Mouse (Mus musculus): ENCODE measurements at regions not wholly inside any gene's neighbourhood (a gene's known extent, or its start where the extent isn't known, plus 50 kb on each side); places are given as distances from the start of the nearest gene placed in this dataset.

DNA sequence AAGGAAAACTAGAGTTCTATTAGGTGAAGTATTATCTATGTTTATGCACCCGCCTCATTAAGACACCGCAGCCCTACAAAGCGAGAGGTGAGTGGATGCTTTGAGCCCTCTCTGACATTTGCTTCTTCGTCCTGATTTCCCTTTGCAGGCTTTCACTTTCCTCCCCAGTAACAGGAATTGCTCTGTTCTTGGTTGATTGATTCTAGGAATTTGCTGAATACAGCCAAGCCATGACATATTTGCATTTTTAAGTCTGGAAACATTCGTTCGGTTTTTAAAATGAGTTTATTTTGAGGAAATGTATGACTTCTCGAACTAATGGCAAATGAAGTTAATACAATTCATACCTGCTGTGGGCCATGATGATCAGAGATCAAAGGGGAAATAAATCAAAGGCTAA is 246.5 kb upstream of the Prkcq start:
- WGBS, result 74% methylated on average over 7 of the region's 7 CpGs
- ATAC-seq (replicated peaks; ENCODE audit: low FRiP score), result no peak

DNA sequence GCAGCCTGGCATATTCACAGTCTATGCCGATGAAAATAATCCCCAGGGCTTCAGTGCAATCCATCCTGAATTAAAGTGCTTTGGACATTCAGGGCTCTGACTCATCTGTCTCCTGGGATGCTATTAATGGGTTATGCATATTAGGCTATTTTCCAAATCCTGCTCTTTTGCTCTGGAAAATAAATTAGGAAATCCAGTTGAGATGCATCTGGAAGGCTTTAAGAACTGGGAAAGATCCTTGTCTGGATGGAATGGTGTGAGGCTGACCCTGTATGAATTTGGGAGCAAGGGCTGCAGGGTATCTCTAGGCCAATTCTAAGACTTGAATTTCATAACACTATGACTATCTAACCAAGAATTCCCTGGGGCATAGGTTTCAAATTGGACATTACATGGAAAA is 234.5 kb upstream of the Prkcq start:
- no peak overlapping the region for H3K4me2 ChIP-seq
- H3K4me1 ChIP-seq (replicated peaks; ENCODE audit: control insufficient read depth, insufficient read depth, low read length), result no peaks in the 10 kb centered on the region
- no peaks in the 10 kb centered on the region for H3K9me3 ChIP-seq (ENCODE audit: control insufficient read depth, low read length)
- WGBS, result 87% methylated on average over 1 of the region's 1 CpGs
- no peaks in the 10 kb centered on the region for H3K36me3 ChIP-seq (ENCODE audit: control insufficient read depth, insufficient read depth, low read length)
- ATAC-seq (replicated peaks; ENCODE audit: low FRiP score), result no peak
- H3K9ac ChIP-seq (ENCODE audit: low read depth, low read length), result no peak overlapping the region
- no peak for DNase-seq (ENCODE audit: low spot score)
- H3K27me3 ChIP-seq (replicated peaks; ENCODE audit: control insufficient read depth, insufficient read depth, low read length), result no peaks in the 10 kb centered on the region
- H3K27ac ChIP-seq (ENCODE audit: low read depth, low read length), result no peak overlapping the region
- no peak overlapping the region for H3K4me3 ChIP-seq (ENCODE audit: low read depth, low read length)

More for the DNA sequence above, 246.5 kb upstream of the Prkcq start:
- no peaks in the 10 kb centered on the region for H3K4me1 ChIP-seq (replicated peaks; ENCODE audit: control insufficient read depth, insufficient read depth, low read length)
- no peaks in the 10 kb centered on the region for H3K9me3 ChIP-seq (ENCODE audit: control insufficient read depth, low read length)
- no peak overlapping the region for H3K4me2 ChIP-seq
- H3K36me3 ChIP-seq (ENCODE audit: control insufficient read depth, insufficient read depth, low read length), result no peaks in the 10 kb centered on the region
- no peaks in the 10 kb centered on the region for H3K27me3 ChIP-seq (replicated peaks; ENCODE audit: control insufficient read depth, insufficient read depth, low read length)
- DNase-seq (ENCODE audit: low spot score), result no peak
- H3K9ac ChIP-seq (ENCODE audit: low read depth, low read length), result no peak overlapping the region
- no peak overlapping the region for H3K27ac ChIP-seq (ENCODE audit: low read depth, low read length)
- H3K4me3 ChIP-seq (ENCODE audit: low read depth, low read length), result no peak overlapping the region

DNA sequence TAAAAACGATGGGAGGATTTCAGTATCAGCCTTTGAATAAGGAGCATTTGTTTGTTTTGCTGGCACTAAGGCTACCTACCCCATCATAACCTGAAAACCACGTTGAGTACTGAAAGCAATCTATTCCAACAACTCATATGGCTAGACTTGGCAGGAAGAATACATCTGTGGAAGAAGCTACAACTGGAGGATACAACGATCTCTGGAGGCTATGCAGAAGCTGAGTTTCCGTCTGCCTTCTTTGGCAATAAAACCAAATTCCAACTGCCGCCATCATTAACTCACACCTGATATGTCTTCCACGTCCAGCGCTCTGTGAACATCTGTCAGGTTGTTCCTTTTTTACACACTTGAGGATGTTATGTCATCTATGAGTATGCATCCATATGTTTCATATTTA is 206.7 kb upstream of the Prkcq start:
- Histone ChIP-seq H3K4me2 (no peak overlapping the region), H3K27me3 (replicated peaks; ENCODE audit: control insufficient read depth, insufficient read depth, low read length) (no peaks in the 10 kb centered on the region), H3K9me3 (ENCODE audit: control insufficient read depth, low read length) (no peaks in the 10 kb centered on the region), H3K4me1 (replicated peaks; ENCODE audit: control insufficient read depth, insufficient read depth, low read length) (no peaks in the 10 kb centered on the region), H3K36me3 (ENCODE audit: control insufficient read depth, insufficient read depth, low read length) (no peaks in the 10 kb centered on the region), H3K27ac (ENCODE audit: low read depth, low read length) (no peak overlapping the region), H3K9ac (ENCODE audit: low read depth, low read length) (no peak overlapping the region), H3K4me3 (ENCODE audit: low read depth, low read length) (no peak overlapping the region)
- DNase-seq (ENCODE audit: low spot score) (no peak), ATAC-seq (replicated peaks; ENCODE audit: low FRiP score) (no peak)
- WGBS, result 78% methylated on average over 7 of the region's 7 CpGs

DNA sequence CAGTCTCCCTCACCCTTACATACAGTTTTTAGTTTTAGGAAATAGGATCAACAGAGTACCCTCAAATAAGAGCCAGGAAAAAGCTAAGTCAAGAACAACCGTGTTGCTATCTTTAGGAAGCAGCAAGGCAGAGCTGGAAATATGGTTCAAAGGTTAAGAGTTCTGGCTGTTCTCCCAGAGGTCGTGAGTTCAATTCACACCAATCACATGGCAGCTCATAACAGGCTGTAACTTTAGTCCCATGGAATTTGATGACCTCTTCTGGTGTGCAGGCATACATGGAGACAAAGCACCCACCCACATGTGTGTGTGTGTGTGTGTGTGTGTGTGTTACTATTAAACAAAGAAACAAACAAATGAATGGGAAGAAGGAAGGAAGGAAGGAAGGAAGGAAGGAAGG is 205.0 kb upstream of the Prkcq start:
- H3K36me3 ChIP-seq (ENCODE audit: control insufficient read depth, insufficient read depth, low read length), result no peaks in the 10 kb centered on the region
- no peak for ATAC-seq (replicated peaks; ENCODE audit: low FRiP score)
- no peak for DNase-seq (ENCODE audit: low spot score)
- no peak overlapping the region for H3K4me3 ChIP-seq (ENCODE audit: low read depth, low read length)
- H3K9me3 ChIP-seq (ENCODE audit: control insufficient read depth, low read length), result no peaks in the 10 kb centered on the region
- H3K27ac ChIP-seq (ENCODE audit: low read depth, low read length), result no peak overlapping the region
- H3K4me2 ChIP-seq, result no peak overlapping the region
- WGBS, result 57% methylated on average over 2 of the region's 2 CpGs
- H3K27me3 ChIP-seq (replicated peaks; ENCODE audit: control insufficient read depth, insufficient read depth, low read length), result no peaks in the 10 kb centered on the region
- no peak overlapping the region for H3K9ac ChIP-seq (ENCODE audit: low read depth, low read length)
- no peaks in the 10 kb centered on the region for H3K4me1 ChIP-seq (replicated peaks; ENCODE audit: control insufficient read depth, insufficient read depth, low read length)

DNA sequence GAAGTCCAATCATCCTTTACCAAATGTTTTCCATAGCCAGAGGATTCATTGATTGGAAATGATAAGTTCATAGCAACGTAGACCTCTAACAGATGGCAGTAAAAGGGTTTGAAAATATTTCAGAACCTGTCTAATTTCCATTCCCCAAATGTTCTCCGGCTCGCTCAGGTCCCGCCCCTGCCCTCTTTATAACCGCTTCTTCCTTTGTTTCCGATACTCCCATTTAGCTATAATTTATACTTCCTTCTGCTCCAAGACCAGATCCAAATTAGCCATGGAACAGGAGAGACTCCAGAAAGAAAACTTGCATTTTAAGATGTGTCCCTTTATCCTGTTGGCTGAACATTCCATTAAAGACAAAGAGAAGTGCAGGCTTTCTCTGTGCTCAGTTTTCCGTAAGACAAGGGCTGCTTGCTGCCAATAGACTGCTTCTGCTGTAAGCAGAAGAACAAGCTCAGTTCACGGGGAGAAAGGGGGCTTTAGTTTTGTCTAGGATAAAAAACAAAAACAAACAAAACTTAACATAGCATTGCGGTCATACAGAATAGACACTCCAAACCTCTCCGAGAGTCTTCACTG is 202.7 kb upstream of the Prkcq start:
- DNase-seq (ENCODE audit: low spot score) (no peak), ATAC-seq (replicated peaks; ENCODE audit: low FRiP score) (no peak)
- WGBS, result 86% methylated on average over 10 of the region's 10 CpGs
- Histone ChIP-seq H3K4me3 (ENCODE audit: low read depth, low read length) (no peak overlapping the region), H3K4me2 (no peak overlapping the region), H3K27me3 (replicated peaks; ENCODE audit: control insufficient read depth, insufficient read depth, low read length) (no peaks in the 10 kb centered on the region), H3K4me1 (replicated peaks; ENCODE audit: control insufficient read depth, insufficient read depth, low read length) (no peaks in the 10 kb centered on the region), H3K9ac (ENCODE audit: low read depth, low read length) (no peak overlapping the region), H3K9me3 (ENCODE audit: control insufficient read depth, low read length) (no peaks in the 10 kb centered on the region), H3K36me3 (ENCODE audit: control insufficient read depth, insufficient read depth, low read length) (no peaks in the 10 kb centered on the region), H3K27ac (ENCODE audit: low read depth, low read length) (no peak overlapping the region)

DNA sequence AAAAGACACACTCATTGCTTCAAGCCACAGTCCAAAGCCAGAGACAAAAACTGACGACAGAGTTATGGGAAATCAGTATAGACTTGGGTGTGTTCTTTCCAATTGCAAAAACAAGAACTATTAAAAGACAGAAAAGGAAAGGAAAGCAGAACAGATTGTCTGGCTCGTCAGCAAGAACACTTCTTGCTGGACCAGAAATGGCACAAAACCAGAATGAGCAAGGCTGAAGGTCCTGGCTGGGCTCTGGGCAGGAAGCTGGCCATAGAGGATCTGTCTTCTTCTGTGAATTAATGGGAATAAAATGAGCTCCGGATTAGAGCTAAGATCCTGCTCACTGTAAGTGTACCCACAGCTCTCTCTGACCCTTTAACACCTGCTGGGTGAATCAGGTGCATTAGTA is 199.9 kb upstream of the Prkcq start:
- Histone ChIP-seq H3K4me2 (no peak overlapping the region), H3K27me3 (replicated peaks; ENCODE audit: control insufficient read depth, insufficient read depth, low read length) (no peaks in the 10 kb centered on the region), H3K4me3 (ENCODE audit: low read depth, low read length) (no peak overlapping the region), H3K9me3 (ENCODE audit: control insufficient read depth, low read length) (no peaks in the 10 kb centered on the region), H3K4me1 (replicated peaks; ENCODE audit: control insufficient read depth, insufficient read depth, low read length) (no peaks in the 10 kb centered on the region), H3K36me3 (ENCODE audit: control insufficient read depth, insufficient read depth, low read length) (no peaks in the 10 kb centered on the region), H3K27ac (ENCODE audit: low read depth, low read length) (no peak overlapping the region), H3K9ac (ENCODE audit: low read depth, low read length) (no peak overlapping the region)
- DNase-seq (ENCODE audit: low spot score), result no peak
- WGBS, result 56% methylated on average over 3 of the region's 3 CpGs
- ATAC-seq (replicated peaks; ENCODE audit: low FRiP score), result no peak

DNA sequence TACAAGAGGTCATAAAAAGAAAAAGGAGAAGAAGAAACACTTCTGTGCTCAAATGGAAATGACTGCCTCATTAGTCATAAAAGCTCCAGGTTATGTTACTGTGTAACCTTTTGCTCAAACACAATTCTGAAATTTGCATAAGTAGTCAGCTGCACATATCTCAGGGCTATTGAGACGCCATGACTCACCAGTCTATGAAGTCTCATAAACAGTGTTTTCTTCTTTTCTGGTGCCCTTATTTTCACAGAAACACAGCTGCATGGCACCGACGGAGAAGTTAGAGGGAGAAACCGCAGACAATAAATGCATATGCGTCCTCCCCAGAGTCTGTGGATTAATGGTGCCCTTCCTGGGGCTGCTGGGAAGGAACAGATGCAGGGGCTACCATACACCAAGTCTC is 193.1 kb upstream of the Prkcq start:
- no peak for ATAC-seq (replicated peaks; ENCODE audit: low FRiP score)
- no peaks in the 10 kb centered on the region for H3K27me3 ChIP-seq (replicated peaks; ENCODE audit: control insufficient read depth, insufficient read depth, low read length)
- no peaks in the 10 kb centered on the region for H3K4me1 ChIP-seq (replicated peaks; ENCODE audit: control insufficient read depth, insufficient read depth, low read length)
- H3K9me3 ChIP-seq (ENCODE audit: control insufficient read depth, low read length), result no peaks in the 10 kb centered on the region
- no peak for DNase-seq (ENCODE audit: low spot score)
- no peaks in the 10 kb centered on the region for H3K36me3 ChIP-seq (ENCODE audit: control insufficient read depth, insufficient read depth, low read length)
- no peak overlapping the region for H3K9ac ChIP-seq (ENCODE audit: low read depth, low read length)
- no peak overlapping the region for H3K4me3 ChIP-seq (ENCODE audit: low read depth, low read length)
- no peak overlapping the region for H3K4me2 ChIP-seq
- H3K27ac ChIP-seq (ENCODE audit: low read depth, low read length), result no peak overlapping the region
- 75% methylated on average over 5 of the region's 5 CpGs for WGBS

DNA sequence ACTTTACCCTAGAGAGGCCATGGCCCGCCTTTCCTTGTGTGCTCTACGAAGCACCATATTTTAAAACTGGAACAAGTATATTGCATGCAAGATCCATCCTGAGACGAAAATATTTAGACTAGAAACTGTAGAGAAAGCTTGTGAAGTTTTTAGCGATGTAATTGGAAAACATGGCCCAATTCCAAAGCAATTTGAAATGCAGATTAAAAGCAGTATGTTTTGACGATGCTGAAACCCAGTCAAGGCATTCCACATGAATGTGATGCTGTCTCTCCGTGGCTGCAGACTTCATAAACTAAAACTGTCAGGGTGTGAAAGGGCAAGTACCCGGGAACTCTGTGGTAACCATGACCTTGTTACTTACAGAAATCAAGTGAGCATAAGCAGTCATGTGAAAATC is 185.8 kb upstream of the Prkcq start:
- 66% methylated on average over 7 of the region's 7 CpGs for WGBS
- Histone ChIP-seq H3K27ac (ENCODE audit: low read depth, low read length) (no peak overlapping the region), H3K4me1 (replicated peaks; ENCODE audit: control insufficient read depth, insufficient read depth, low read length) (no peaks in the 10 kb centered on the region), H3K36me3 (ENCODE audit: control insufficient read depth, insufficient read depth, low read length) (no peaks in the 10 kb centered on the region), H3K9ac (ENCODE audit: low read depth, low read length) (no peak overlapping the region), H3K9me3 (ENCODE audit: control insufficient read depth, low read length) (no peaks in the 10 kb centered on the region), H3K27me3 (replicated peaks; ENCODE audit: control insufficient read depth, insufficient read depth, low read length) (no peaks in the 10 kb centered on the region), H3K4me2 (no peak overlapping the region), H3K4me3 (ENCODE audit: low read depth, low read length) (no peak overlapping the region)
- DNase-seq (ENCODE audit: low spot score) (no peak), ATAC-seq (replicated peaks; ENCODE audit: low FRiP score) (no peak)

DNA sequence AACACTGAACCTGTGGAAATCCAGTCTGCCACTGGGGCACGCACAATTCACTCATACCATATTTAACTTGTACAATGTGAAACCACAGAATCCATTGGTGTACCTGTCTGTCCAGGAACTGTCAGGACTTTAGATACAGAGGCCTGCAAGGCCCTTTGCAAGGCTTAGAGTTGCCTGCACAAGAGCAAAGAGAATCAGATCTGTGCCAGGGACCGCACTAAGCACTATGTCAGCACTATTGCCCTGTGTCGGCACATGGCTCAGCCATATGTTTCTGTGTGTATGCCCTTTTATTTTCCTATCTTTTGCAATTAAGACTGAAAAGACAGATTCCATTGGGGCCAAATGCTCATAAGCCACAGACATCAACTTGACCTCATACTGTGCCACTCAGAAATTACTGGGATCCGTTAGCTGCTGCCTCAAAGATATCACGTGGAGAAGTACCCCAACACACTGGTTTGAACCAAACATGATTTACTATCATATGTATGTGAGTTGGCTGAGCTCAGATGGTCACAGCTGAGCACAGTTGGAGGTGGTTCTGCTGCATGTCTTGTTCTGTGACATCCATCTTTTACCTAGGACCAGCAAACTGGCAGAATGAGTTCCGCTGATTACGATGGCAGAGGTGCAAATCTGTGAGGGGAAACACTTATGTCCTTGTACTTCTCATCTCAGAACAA is 181.7 kb upstream of the Prkcq start:
- no peak for DNase-seq (ENCODE audit: low spot score)
- Histone ChIP-seq H3K4me2 (no peak overlapping the region), H3K9ac (ENCODE audit: low read depth, low read length) (no peak overlapping the region), H3K27ac (ENCODE audit: low read depth, low read length) (no peak overlapping the region), H3K4me3 (ENCODE audit: low read depth, low read length) (no peak overlapping the region), H3K9me3 (ENCODE audit: control insufficient read depth, low read length) (no peaks in the 10 kb centered on the region), H3K4me1 (replicated peaks; ENCODE audit: control insufficient read depth, insufficient read depth, low read length) (no peaks in the 10 kb centered on the region), H3K27me3 (replicated peaks; ENCODE audit: control insufficient read depth, insufficient read depth, low read length) (no peaks in the 10 kb centered on the region), H3K36me3 (ENCODE audit: control insufficient read depth, insufficient read depth, low read length) (no peaks in the 10 kb centered on the region)
- no peak for ATAC-seq (replicated peaks; ENCODE audit: low FRiP score)
- WGBS, result 88% methylated on average over 7 of the region's 7 CpGs
